Comparison of ENCODE assay signal across 8 mouse cellular contexts in genomic region chr8:120437666-120438395, GRCm38 (mm10).
DNase-seq lines count a peak whose midpoint lies in the region; ATAC-seq and TF ChIP-seq lines count a peak whose summit lies in the region.

No protein-coding gene starts in this region.

- DNase-seq in liver, adult 2 months (ENCODE audit: extremely low read depth, low read depth, low spot score), result peak; percentile 92
- DNase-seq in liver, embryonic 11.5 days (ENCODE audit: low spot score), result no peak
- peak; percentile 80 to 89 for DNase-seq in cerebellum, adult 2 months
- peak; percentile 63 for DNase-seq in embryonic facial prominence, embryonic 14.5 days (ENCODE audit: low spot score)
- DNase-seq in B cell, adult 2 months, result no peak
- no peak for DNase-seq in spleen, postnatal 4 days (ENCODE audit: low spot score in 2 of 2)

- H3K4me2 ChIP-seq in liver, embryonic 11.5 days, result no peak overlapping the region
- no peak overlapping the region for H3K4me2 ChIP-seq in embryonic facial prominence, embryonic 14.5 days (ENCODE audit: low read depth, low read length)
- no peak overlapping the region for H3K4me2 ChIP-seq in kidney, embryonic 15.5 days

- H3K9ac ChIP-seq in liver, adult 2 months (ENCODE audit: low read depth, low read length), result peak overlapping the region; percentile 60
- H3K9ac ChIP-seq in liver, embryonic 11.5 days (ENCODE audit: low read depth, low read length), result no peak overlapping the region
- H3K9ac ChIP-seq in embryonic facial prominence, embryonic 14.5 days (ENCODE audit: low read depth, low read length), result no peak overlapping the region
- H3K9ac ChIP-seq in kidney, embryonic 15.5 days, result no peak overlapping the region

- no peaks in the 10 kb centered on the region for H3K79me2 ChIP-seq in liver, adult 2 months (ENCODE audit: control insufficient read depth, insufficient read depth, low read length)

- TF ChIP-seq POLR2A in liver, adult 2 months (IDR thresholded peaks at IDR 0.05; ENCODE audit: extremely low read depth, insufficient read depth, low read length), result no peak
- TF ChIP-seq POLR2A in cerebellum, adult 2 months (IDR thresholded peaks at IDR 0.05; ENCODE audit: borderline replicate concordance, insufficient read depth, low read length), result no peak
- no peak for TF ChIP-seq POLR2A in olfactory bulb, adult 2 months (IDR thresholded peaks at IDR 0.05; ENCODE audit: insufficient read depth, low read depth, low read length)

- TF ChIP-seq CTCF in liver, adult 2 months (IDR thresholded peaks at IDR 0.05; ENCODE audit: low read depth, low read length), result no peak
- no peak for TF ChIP-seq CTCF in cerebellum, adult 2 months (IDR thresholded peaks at IDR 0.05; ENCODE audit: borderline replicate concordance, insufficient read depth, low read depth, low read length)
- no peak for TF ChIP-seq CTCF in olfactory bulb, adult 2 months (IDR thresholded peaks at IDR 0.05; ENCODE audit: insufficient read depth, low read depth, low read length)

- H3K36me3 ChIP-seq in liver, adult 2 months (ENCODE audit: control insufficient read depth, insufficient read depth, low read length), result no peaks in the 10 kb centered on the region
- no peaks in the 10 kb centered on the region for H3K36me3 ChIP-seq in liver, embryonic 11.5 days (ENCODE audit: control insufficient read depth, insufficient read depth, low read length)
- H3K36me3 ChIP-seq in embryonic facial prominence, embryonic 14.5 days (ENCODE audit: control insufficient read depth, insufficient read depth, low read length), result no peaks in the 10 kb centered on the region
- H3K36me3 ChIP-seq in kidney, embryonic 15.5 days, result no peaks in the 10 kb centered on the region

- H3K4me3 ChIP-seq in liver, adult 2 months (ENCODE audit: insufficient read depth, low read depth, low read length), result no peak overlapping the region
- H3K4me3 ChIP-seq in liver, embryonic 11.5 days (ENCODE audit: low read depth, low read length), result no peak overlapping the region
- no peak overlapping the region for H3K4me3 ChIP-seq in cerebellum, adult 2 months (replicated peaks; ENCODE audit: insufficient read depth, low read depth, low read length)
- H3K4me3 ChIP-seq in embryonic facial prominence, embryonic 14.5 days (ENCODE audit: low read depth, low read length), result no peak overlapping the region
- no peak overlapping the region for H3K4me3 ChIP-seq in kidney, embryonic 15.5 days (replicated peaks)
- H3K4me3 ChIP-seq in olfactory bulb, adult 2 months (ENCODE audit: insufficient read depth, low read depth, low read length), result no peak overlapping the region

- peak overlapping the region; percentile 83 for H3K27ac ChIP-seq in liver, adult 2 months (replicated peaks; ENCODE audit: insufficient read depth, low read depth, low read length)
- H3K27ac ChIP-seq in liver, embryonic 11.5 days (ENCODE audit: low read depth, low read length), result no peak overlapping the region
- 0 out of 2 replicates have a peak overlapping the region, but pooled peaks have one; percentile 27 for H3K27ac ChIP-seq in cerebellum, adult 2 months (ENCODE audit: insufficient read depth, low read length)
- H3K27ac ChIP-seq in embryonic facial prominence, embryonic 14.5 days (replicated peaks; ENCODE audit: low read depth, low read length), result no peak overlapping the region; the same call in 1 of the 2 replicates
- peak overlapping the region; percentile 39 for H3K27ac ChIP-seq in kidney, embryonic 15.5 days
- H3K27ac ChIP-seq in olfactory bulb, adult 2 months (ENCODE audit: insufficient read depth, low read depth, low read length), result peak overlapping the region; percentile 52

- peaks cover 34% of the 10 kb centered on the region for H3K4me1 ChIP-seq in liver, adult 2 months (ENCODE audit: control insufficient read depth, insufficient read depth, low read length)
- peaks cover 35% of the 10 kb centered on the region for H3K4me1 ChIP-seq in liver, embryonic 11.5 days (replicated peaks; ENCODE audit: control insufficient read depth, insufficient read depth, low read length)
- H3K4me1 ChIP-seq in cerebellum, adult 2 months (ENCODE audit: control insufficient read depth, insufficient read depth, low read length), result peaks cover 62% of the 10 kb centered on the region
- H3K4me1 ChIP-seq in embryonic facial prominence, embryonic 14.5 days (ENCODE audit: control insufficient read depth, insufficient read depth, low read length), result peaks cover 29% of the 10 kb centered on the region
- peaks cover 71% of the 10 kb centered on the region for H3K4me1 ChIP-seq in kidney, embryonic 15.5 days
- H3K4me1 ChIP-seq in olfactory bulb, adult 2 months (ENCODE audit: control insufficient read depth, insufficient read depth, low read length), result peaks cover 86% of the 10 kb centered on the region

- peaks cover 6% of the 10 kb centered on the region for H3K9me3 ChIP-seq in liver, embryonic 11.5 days (ENCODE audit: control insufficient read depth, low read length)
- peaks cover 5% of the 10 kb centered on the region; the same call in 1 of the 2 replicates for H3K9me3 ChIP-seq in embryonic facial prominence, embryonic 14.5 days (ENCODE audit: control insufficient read depth, low read length)
- no peaks in the 10 kb centered on the region for H3K9me3 ChIP-seq in kidney, embryonic 15.5 days (replicated peaks)

- 32% methylated on average over 21 of the region's 21 CpGs for WGBS in liver, adult 2 months
- WGBS in liver, embryonic 11.5 days, result 80% methylated on average over 21 of the region's 21 CpGs
- 22% methylated on average over 21 of the region's 21 CpGs for WGBS in cerebellum, adult 2 months
- WGBS in embryonic facial prominence, embryonic 14.5 days, result 65% methylated on average over 21 of the region's 21 CpGs
- WGBS in kidney, embryonic 15.5 days, result 54% methylated on average over 21 of the region's 21 CpGs
- WGBS in olfactory bulb, adult 2 months, result 45% methylated on average over 21 of the region's 21 CpGs

- no peaks in the 10 kb centered on the region for H3K27me3 ChIP-seq in liver, adult 2 months (ENCODE audit: control insufficient read depth, insufficient read depth, low read length)
- no peaks in the 10 kb centered on the region; the same call in 1 of the 2 replicates for H3K27me3 ChIP-seq in liver, embryonic 11.5 days (replicated peaks; ENCODE audit: control insufficient read depth, insufficient read depth, low read length)
- H3K27me3 ChIP-seq in cerebellum, adult 2 months (ENCODE audit: control insufficient read depth, insufficient read depth, low read length), result no peaks in the 10 kb centered on the region
- H3K27me3 ChIP-seq in embryonic facial prominence, embryonic 14.5 days (replicated peaks; ENCODE audit: control insufficient read depth, insufficient read depth, low read length), result no peaks in the 10 kb centered on the region
- peaks cover 12% of the 10 kb centered on the region; the same call in 1 of the 2 replicates for H3K27me3 ChIP-seq in kidney, embryonic 15.5 days

- ATAC-seq in liver, embryonic 11.5 days (replicated peaks; ENCODE audit: low FRiP score), result no peak
- ATAC-seq in embryonic facial prominence, embryonic 14.5 days (ENCODE audit: low read depth), result peak; percentile 47
- ATAC-seq in kidney, embryonic 15.5 days (replicated peaks; ENCODE audit: low FRiP score), result peak; percentile 31

Comparison
In these comparisons a context has a peak if more than half of its experiments do, and no peak if none do; other contexts are left out.
1. DNase-seq: peak in liver, adult 2 months (single experiment), cerebellum, adult 2 months (2 of 2) and embryonic facial prominence, embryonic 14.5 days (single experiment); none in liver, embryonic 11.5 days (single experiment), B cell, adult 2 months (0 of 2) and spleen, postnatal 4 days (0 of 2).
2. H3K27ac ChIP-seq: peak in liver, adult 2 months (single experiment), cerebellum, adult 2 months (single experiment), kidney, embryonic 15.5 days (single experiment) and olfactory bulb, adult 2 months (single experiment); none in liver, embryonic 11.5 days (single experiment) and embryonic facial prominence, embryonic 14.5 days (single experiment).